Mouse (Mus musculus): Measurements from ENCODE around the gene Atp13a2.

The Atp13a2 gene

GRCm38 (mm10) chr4:140986711-140987395, at the start of gene Atp13a2:
Atp13a2 (plus strand) TSS chr4:140986873.
- WGBS: under 1% methylated on average over 58 of the region's 58 CpGs

GRCm38 (mm10) chr4:140944356-140944755, 42.3 kb upstream of the Atp13a2 start:
- 93% methylated on average over 12 of the region's 12 CpGs for WGBS

GRCm38 (mm10) chr4:140944961-140945442, 41.7 kb upstream of the Atp13a2 start:
- 64% methylated on average over 5 of the region's 5 CpGs for WGBS

DNA sequence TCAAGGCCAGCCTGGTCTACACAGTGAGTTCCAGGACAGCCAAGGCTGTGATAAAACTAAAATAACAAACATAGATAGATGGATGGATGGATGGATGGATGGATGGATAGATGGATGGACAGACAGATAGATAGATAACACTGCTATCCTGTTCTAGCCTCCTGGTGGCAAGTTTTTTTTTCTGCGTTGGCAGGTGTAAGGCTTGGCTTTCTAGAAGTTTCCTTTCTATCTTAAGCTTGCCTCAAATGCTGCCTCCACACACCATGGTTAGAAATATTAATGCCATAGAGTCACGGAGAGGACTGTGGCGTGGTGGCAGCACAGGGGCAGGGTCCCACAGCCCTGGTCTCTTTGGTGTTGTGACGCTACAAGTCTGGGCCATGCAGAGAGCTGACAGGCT, 41.1 kb upstream of the Atp13a2 start:
- WGBS: 89% methylated on average over 4 of the region's 4 CpGs

GRCm38 (mm10) chr4:140946048-140946447, 40.6 kb upstream of the Atp13a2 start:
- WGBS: 80% methylated on average over 4 of the region's 4 CpGs

- 90% methylated on average over 14 of the region's 14 CpGs for WGBS
These were observed 40.0 kb upstream of the Atp13a2 start for GRCm38 (mm10) chr4:140946580-140947205.

DNA sequence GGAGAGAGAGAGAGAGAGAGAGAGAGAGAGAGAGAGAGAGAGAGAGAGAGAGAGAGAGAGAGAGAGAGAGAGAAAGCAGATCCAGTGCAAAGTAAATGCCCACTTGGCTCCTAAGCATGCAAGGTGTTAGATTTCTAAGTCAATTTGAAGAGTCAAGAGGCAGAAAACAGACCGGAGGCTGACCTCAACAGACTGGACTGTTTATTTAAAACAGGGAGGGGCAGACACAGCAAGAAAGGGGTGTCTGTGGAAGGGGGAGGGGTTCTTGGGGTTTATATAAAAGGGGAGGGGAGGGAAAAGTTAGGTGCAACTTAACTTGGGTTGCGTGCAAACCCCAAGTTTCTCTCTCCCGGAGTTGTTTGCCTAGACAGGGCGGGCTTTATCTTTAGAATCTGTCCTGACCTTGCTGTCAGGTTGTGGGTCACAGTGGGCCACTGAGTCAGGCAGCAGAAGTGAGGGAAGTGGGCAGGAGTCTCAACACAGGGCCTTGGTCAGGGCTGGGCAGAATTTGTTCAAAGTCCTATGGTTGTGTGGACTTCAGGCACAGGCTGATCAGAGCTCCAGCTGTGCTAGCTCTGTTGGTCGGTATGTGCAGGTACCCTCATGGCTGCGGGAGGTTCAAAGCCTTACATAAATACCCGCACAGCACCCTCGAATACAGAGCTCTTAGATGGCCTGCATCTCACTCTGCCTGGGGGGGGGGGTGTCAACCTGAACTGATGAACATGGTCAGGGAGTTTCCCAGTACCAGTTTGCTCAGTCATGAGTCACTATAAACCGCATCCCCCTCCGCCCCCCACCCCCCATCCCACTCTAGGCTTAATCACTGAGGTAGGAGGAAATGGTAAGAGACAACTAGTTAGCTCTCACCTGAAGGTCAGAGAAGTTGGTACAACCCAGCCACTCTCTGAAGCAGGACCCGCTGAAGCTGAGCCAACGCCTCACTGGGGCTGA, 38.9 kb upstream of the Atp13a2 start:
- 90% methylated on average over 12 of the region's 12 CpGs for WGBS

- WGBS: 93% methylated on average over 6 of the region's 6 CpGs
These were observed 38.2 kb upstream of the Atp13a2 start for GRCm38 (mm10) chr4:140948481-140948880.

GRCm38 (mm10) chr4:140949052-140949451, 37.6 kb upstream of the Atp13a2 start:
- WGBS: 80% methylated on average over 8 of the region's 8 CpGs

- WGBS: 91% methylated on average over 16 of the region's 16 CpGs
These were observed 37.1 kb upstream of the Atp13a2 start for GRCm38 (mm10) chr4:140949616-140950015.

DNA sequence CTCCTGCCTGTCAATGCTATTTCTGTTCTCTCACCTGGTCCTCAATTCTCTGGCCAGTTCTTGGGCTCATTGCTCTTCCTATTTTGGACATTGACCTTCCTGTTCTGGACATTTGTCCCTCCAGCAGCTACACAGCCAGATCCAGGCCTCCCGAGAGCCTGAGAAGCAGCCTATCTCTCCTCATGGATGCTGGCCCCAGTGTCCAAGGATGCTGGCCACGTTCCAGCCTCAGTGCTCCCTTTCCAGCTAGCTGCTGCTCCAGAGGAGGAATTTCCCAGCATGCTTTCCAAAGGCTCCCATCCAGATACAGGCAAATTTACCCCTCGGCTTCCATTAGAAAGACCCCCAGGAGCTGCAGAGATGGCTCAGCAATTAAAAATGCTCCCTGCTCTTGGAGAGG, 36.1 kb upstream of the Atp13a2 start:
- WGBS: 69% methylated on average over 3 of the region's 3 CpGs

GRCm38 (mm10) chr4:140951861-140952641, 34.6 kb upstream of the Atp13a2 start:
- WGBS: 72% methylated on average over 18 of the region's 18 CpGs

DNA sequence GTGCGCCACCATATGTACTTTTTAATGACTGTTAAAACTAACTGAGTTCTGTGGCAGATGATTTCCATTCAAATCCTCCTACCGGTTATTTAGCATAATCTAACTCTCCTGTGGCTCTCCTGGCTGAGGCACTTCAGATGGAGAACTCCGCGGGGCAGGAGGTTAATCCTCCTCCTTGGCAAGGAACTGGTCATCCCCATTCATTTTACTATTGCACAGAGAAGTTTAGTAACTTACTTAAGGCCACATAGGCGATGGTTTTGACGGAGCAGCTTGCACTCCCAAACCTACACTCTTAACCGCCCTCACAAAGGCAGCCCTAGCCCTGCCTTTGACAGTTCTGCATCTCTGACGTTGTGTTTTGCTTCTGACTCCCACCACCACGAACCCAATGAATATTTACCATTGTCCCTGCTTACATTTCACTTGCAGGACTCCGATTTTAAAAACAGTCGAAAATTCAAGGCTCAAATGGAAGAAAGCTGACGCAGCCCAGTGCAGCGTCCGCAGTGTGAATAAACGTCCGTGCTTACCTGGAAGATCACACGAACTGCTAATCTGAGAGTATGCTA, 29.5 kb upstream of the Atp13a2 start:
- WGBS: 9% methylated on average over 17 of the region's 17 CpGs

DNA sequence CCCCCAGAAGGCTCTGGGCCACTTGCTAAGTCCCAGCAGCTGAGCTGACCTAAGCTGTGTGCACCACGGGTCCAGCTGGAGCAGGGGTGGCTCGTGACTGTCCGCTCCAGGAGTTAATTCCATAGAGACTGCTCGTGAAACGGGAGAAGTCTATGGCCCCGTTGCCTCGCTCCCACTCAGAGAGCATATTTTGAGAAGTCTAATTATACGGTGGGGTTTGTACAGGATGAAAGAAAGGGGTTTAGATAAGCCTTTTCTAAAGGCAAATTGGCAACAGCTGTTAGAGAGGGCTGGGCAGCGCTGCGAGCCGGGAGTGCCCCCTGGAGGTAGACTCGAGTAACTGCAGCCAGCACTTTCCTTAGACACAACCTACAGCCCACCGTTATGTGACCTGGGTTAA, 28.9 kb upstream of the Atp13a2 start:
- 2% methylated on average over 13 of the region's 13 CpGs for WGBS

DNA sequence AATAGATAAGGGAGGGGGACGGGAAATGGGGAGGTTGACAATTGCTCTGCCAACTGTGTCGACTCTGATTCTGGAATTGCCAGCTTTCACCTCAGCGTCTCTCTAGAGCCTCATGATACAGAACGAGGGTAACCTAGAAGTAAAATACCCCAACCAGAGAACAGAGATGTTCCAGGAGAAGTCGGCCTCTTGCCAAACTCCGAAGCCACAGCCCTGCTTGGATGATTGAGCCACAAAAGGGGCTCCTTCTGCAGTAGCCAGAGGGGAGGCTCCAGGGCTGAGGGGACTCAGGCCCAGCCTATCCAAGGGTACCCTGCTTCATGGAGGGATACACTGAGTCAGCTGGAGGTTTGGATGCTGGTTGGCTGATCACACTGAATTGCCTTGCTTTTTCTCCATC, 28.4 kb upstream of the Atp13a2 start:
- 41% methylated on average over 6 of the region's 6 CpGs for WGBS

DNA sequence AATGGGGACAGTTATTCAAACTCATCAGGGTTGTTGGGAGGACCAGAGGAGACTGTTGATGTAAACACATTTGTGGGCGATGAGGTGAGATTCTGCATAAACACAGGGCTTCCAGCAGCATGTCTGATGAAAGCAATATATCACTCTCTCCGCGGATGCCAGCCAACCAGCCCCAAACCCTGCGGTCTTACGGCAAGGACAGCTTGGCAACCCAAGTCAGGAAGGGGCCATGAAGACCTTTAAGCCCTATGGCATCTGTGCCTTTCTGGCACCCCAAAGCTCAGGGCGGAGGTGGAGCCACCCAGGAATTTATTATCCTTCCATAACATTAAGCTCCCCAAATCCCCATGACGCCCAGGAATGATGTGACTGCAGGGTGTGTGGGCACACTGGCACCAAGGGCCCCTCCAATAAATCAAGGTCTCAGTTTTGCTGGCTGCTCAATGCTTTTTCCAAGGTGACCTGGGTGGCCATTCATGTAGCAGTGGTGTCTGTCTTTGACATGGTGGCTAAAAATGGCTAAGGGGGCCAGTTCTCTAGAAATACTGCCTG, 27.5 kb upstream of the Atp13a2 start:
- 92% methylated on average over 7 of the region's 7 CpGs for WGBS

DNA sequence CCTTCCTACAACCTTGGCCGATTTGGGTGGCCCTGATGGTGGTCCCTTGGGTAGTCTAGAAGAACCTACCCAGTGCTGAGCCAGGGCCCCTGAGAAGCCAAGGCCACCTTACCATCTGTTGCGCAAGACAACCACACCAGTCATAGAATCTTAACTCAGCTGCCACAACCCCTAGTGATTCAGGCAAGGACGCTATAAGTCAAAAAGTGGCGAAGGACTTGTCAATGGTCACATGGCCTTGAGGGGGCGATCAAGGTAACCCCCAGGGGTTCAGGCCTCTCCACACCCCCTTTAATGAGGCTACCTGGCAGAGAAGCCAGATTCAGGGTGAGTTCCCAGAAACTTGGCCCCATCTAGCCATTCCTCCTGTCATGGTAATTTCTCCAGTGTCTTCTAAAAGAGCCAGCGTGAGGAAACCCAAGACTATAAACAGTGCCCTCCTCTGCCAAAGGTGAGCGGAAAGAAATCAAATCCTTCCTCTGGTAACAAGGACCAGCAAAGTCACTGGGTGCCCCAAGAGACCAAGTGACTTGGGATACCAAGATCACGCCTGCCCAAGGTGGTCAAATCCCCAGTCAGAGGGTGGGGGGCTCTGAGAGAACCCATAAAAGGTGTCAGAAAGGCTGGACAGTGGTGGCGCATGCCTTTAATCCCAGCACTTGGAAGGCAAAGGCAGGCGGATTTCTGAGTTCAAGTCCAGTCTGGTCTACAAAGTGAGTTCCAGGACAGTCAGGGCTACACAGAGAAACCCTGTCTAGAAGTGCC, 26.8 kb upstream of the Atp13a2 start:
- WGBS: 87% methylated on average over 10 of the region's 10 CpGs

DNA sequence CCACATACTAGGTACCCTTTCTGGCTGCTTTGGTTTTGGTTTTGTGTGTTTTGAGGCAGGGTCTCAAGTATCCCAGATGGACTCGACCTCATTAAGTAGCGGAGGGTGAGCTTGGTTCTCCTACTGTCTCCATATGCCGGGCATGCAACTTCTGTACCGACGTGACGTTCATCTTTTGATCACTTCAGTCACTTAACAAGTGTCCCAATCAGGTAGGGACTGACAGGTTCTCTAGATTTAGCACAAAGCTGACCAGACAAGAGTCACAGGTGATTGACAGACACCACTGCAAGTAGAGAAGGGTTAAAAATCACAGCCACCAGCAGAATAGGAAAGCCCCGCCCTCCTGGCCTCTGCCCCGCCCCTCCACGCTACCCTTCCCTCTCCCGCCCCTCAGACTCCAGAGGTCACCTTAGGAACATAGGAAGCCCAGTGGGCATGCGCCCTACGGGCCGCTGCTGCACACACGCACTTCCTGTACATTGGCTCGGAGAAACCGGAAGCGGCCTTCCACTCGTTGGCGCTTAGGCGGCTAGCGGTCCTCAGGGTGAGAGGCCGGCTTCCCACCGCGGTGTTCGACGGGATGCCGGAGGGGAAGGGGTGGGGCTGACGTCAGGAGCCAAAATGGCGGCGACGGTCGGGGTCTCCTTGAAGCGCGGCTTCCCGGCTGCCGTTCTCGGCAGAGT, 25.7 kb upstream of the Atp13a2 start, which contains the start of gene Sdhb:
Gene Sdhb (plus strand): TSS at position 423 of the 686 bp plus-strand sequence.
- 1% methylated on average over 37 of the region's 37 CpGs for WGBS

GRCm38 (mm10) chr4:140961467-140962206, 25.0 kb upstream of the Atp13a2 start:
- under 1% methylated on average over 38 of the region's 38 CpGs for WGBS

Measured in cerebral cortex, adult 2 months (tissue).